8 mouse cellular contexts compared by ENCODE assay signal in genomic region chr6:90712063-90712462, GRCm38 (mm10).
DNase-seq lines count a peak whose midpoint lies in the region; ATAC-seq and TF ChIP-seq lines count a peak whose summit lies in the region.
"Had no signal": no experiment of that assay in that cellular context is flagged by ENCODE, and none has a peak within 500 bp of the region (broad histone marks: within the 10 kb centered on the region; RNA-seq: fewer than 3 reads in every experiment).

No protein-coding gene starts in this region.

- H3K27ac ChIP-seq in lung, embryonic 16.5 days (ENCODE audit: low read length) = peak overlapping the region; percentile 4; the same call in 1 of the 2 replicates
- H3K27ac ChIP-seq in hindbrain, embryonic 11.5 days (ENCODE audit: low read depth, low read length) = peak overlapping the region; percentile 76
- peak overlapping the region; percentile 39; the same call in 1 of the 2 replicates for H3K27ac ChIP-seq in limb, embryonic 14.5 days (replicated peaks; ENCODE audit: low read depth, low read length)
- H3K27ac ChIP-seq in stomach, embryonic 15.5 days = peak overlapping the region; percentile 36

- peaks cover 80% of the 10 kb centered on the region for H3K4me1 ChIP-seq in lung, embryonic 16.5 days (replicated peaks; ENCODE audit: control insufficient read depth, insufficient read depth, low read length)
- H3K4me1 ChIP-seq in hindbrain, embryonic 11.5 days (replicated peaks; ENCODE audit: control insufficient read depth, insufficient read depth, low read length) = peaks cover 24% of the 10 kb centered on the region
- peaks cover 65% of the 10 kb centered on the region for H3K4me1 ChIP-seq in limb, embryonic 14.5 days (ENCODE audit: control insufficient read depth, insufficient read depth, low read length)
- peaks cover 58% of the 10 kb centered on the region for H3K4me1 ChIP-seq in stomach, embryonic 15.5 days

- DNase-seq in lung, adult 18-20 months = no peak
- DNase-seq in hindbrain, embryonic 11.5 days (ENCODE audit: low spot score) = no peak
- no peak for DNase-seq in limb, embryonic 14.5 days (ENCODE audit: low spot score)
- DNase-seq in embryo, embryonic 10 days (ENCODE audit: low spot score) = no peak

- no peaks in the 10 kb centered on the region for H3K9me3 ChIP-seq in lung, embryonic 16.5 days (ENCODE audit: control insufficient read depth, low read length)
- H3K9me3 ChIP-seq in hindbrain, embryonic 11.5 days (ENCODE audit: control insufficient read depth, low read length) = no peaks in the 10 kb centered on the region
- no peaks in the 10 kb centered on the region for H3K9me3 ChIP-seq in limb, embryonic 14.5 days (ENCODE audit: control insufficient read depth, low read length)
- no peaks in the 10 kb centered on the region for H3K9me3 ChIP-seq in stomach, embryonic 15.5 days

- H3K4me3 ChIP-seq in lung, embryonic 16.5 days (ENCODE audit: low read length) = no peak overlapping the region
- H3K4me3 ChIP-seq in hindbrain, embryonic 11.5 days (ENCODE audit: low read depth, low read length) = no peak overlapping the region
- H3K4me3 ChIP-seq in limb, embryonic 14.5 days (replicated peaks; ENCODE audit: low read length) = no peak overlapping the region
- H3K4me3 ChIP-seq in stomach, embryonic 15.5 days (replicated peaks) = no peak overlapping the region

- H3K36me3 ChIP-seq in lung, embryonic 16.5 days (ENCODE audit: control insufficient read depth, insufficient read depth, low read length) = no peaks in the 10 kb centered on the region
- no peaks in the 10 kb centered on the region for H3K36me3 ChIP-seq in hindbrain, embryonic 11.5 days (ENCODE audit: control insufficient read depth, insufficient read depth, low read length)
- H3K36me3 ChIP-seq in limb, embryonic 14.5 days (ENCODE audit: control insufficient read depth, insufficient read depth, low read length) = 0 out of 2 replicates have a peak, but pooled peaks cover 4% of the 10 kb centered on the region
- no peaks in the 10 kb centered on the region for H3K36me3 ChIP-seq in stomach, embryonic 15.5 days

- H3K9ac ChIP-seq in lung, embryonic 16.5 days (ENCODE audit: low read length) = no peak overlapping the region
- no peak overlapping the region for H3K9ac ChIP-seq in hindbrain, embryonic 11.5 days (ENCODE audit: low read depth, low read length)
- no peak overlapping the region for H3K9ac ChIP-seq in limb, embryonic 14.5 days (ENCODE audit: low read depth, low read length, severe bottlenecking)
- no peak overlapping the region for H3K9ac ChIP-seq in stomach, embryonic 15.5 days

- TF ChIP-seq POLR2A in limb, embryonic 14.5 days (IDR thresholded peaks at IDR 0.05; ENCODE audit: borderline replicate concordance, extremely low read depth, insufficient read depth, insufficient read length) = no peak

- H3K4me2 ChIP-seq in lung, embryonic 16.5 days (ENCODE audit: low read depth, low read length) = 0 out of 2 replicates have a peak overlapping the region, but pooled peaks have one; percentile 3
- H3K4me2 ChIP-seq in hindbrain, embryonic 11.5 days (replicated peaks; ENCODE audit: low read depth, low read length) = no peak overlapping the region
- 0 out of 2 replicates have a peak overlapping the region, but pooled peaks have one; percentile 7 for H3K4me2 ChIP-seq in limb, embryonic 14.5 days (replicated peaks; ENCODE audit: low read depth, low read length, severe bottlenecking)
- 0 out of 2 replicates have a peak overlapping the region, but pooled peaks have one; percentile 17 for H3K4me2 ChIP-seq in stomach, embryonic 15.5 days

- 60% methylated on average over 3 of the region's 3 CpGs for WGBS in lung, embryonic 16.5 days
- 63% methylated on average over 3 of the region's 3 CpGs for WGBS in hindbrain, embryonic 11.5 days
- WGBS in limb, embryonic 14.5 days = 65% methylated on average over 3 of the region's 3 CpGs
- WGBS in stomach, embryonic 15.5 days = 55% methylated on average over 3 of the region's 3 CpGs

- H3K27me3 ChIP-seq in lung, embryonic 16.5 days (ENCODE audit: control insufficient read depth, insufficient read depth, low read depth, low read length) = no peaks in the 10 kb centered on the region
- H3K27me3 ChIP-seq in hindbrain, embryonic 11.5 days (ENCODE audit: control insufficient read depth, insufficient read depth, low read length) = no peaks in the 10 kb centered on the region
- H3K27me3 ChIP-seq in limb, embryonic 14.5 days (ENCODE audit: control insufficient read depth, insufficient read depth, low read length) = no peaks in the 10 kb centered on the region
- H3K27me3 ChIP-seq in stomach, embryonic 15.5 days (replicated peaks) = no peaks in the 10 kb centered on the region
- H3K27me3 ChIP-seq: Patski had no signal

- no peak for ATAC-seq in lung, embryonic 16.5 days (ENCODE audit: low read depth)
- no peak for ATAC-seq in hindbrain, embryonic 11.5 days (ENCODE audit: low FRiP score)
- no peak for ATAC-seq in limb, embryonic 14.5 days (ENCODE audit: low FRiP score, low read depth)
- no peak for ATAC-seq in stomach, embryonic 15.5 days (ENCODE audit: insufficient read depth, low FRiP score, low read depth)
- ATAC-seq in erythroblast, adult 5-6 weeks (replicated peaks; ENCODE audit: low FRiP score, poor library complexity, severe bottlenecking) = no peak
- ATAC-seq: Patski had no signal

Comparison
In these comparisons a context has a peak if more than half of its experiments do, and no peak if none do; other contexts are left out.
1. H3K27ac ChIP-seq: peak in every context shown above with its lines; median percentile 76 in hindbrain, embryonic 11.5 days; 39 in limb, embryonic 14.5 days; 36 in stomach, embryonic 15.5 days; 4 in lung, embryonic 16.5 days.